Mouse (Mus musculus) embryo, embryonic 9.5 days (tissue): ENCODE results near the gene Lgals4.

ENCODE experiments used
- DNase-seq: peaks from one replicate; pipeline ENCODE4 v3.0.0-alpha.2; 2017; ENCODE audit errors: extremely low spot score

Lgals4 gene

GRCm38 (mm10) chr7:28808221-28808941 is 25.3 kb upstream of the Lgals4 start, which contains the start of gene Hnrnpl:
Gene Hnrnpl, plus strand, starts transcription at chr7:28808541.
- DNase-seq = no peak

- DNase-seq = peak; percentile 96
These were observed 24.7 kb upstream of the Lgals4 start for GRCm38 (mm10) chr7:28808957-28809393.

GRCm38 (mm10) chr7:28809401-28810089 is 24.1 kb upstream of the Lgals4 start:
- peak; percentile 83 for DNase-seq

GRCm38 (mm10) chr7:28810107-28811066 is 23.3 kb upstream of the Lgals4 start:
- DNase-seq = peak; percentile 99

GRCm38 (mm10) chr7:28811228-28811627 is 22.4 kb upstream of the Lgals4 start:
- DNase-seq = peak; percentile 93

GRCm38 (mm10) chr7:28811640-28812275 is 21.9 kb upstream of the Lgals4 start:
- DNase-seq = no peak

- DNase-seq = no peak
These were observed 21.2 kb upstream of the Lgals4 start for GRCm38 (mm10) chr7:28812436-28812835.

GRCm38 (mm10) chr7:28812949-28813348 is 20.7 kb upstream of the Lgals4 start:
- no peak for DNase-seq

GRCm38 (mm10) chr7:28814306-28815034 is 19.2 kb upstream of the Lgals4 start:
- no peak for DNase-seq

- no peak for DNase-seq
These were observed 18.4 kb upstream of the Lgals4 start for GRCm38 (mm10) chr7:28815230-28815629.

- DNase-seq = no peak
These were observed 17.5 kb upstream of the Lgals4 start for GRCm38 (mm10) chr7:28816201-28816600.

GRCm38 (mm10) chr7:28816920-28817319 is 16.7 kb upstream of the Lgals4 start:
- no peak for DNase-seq

GRCm38 (mm10) chr7:28817524-28817923 is 16.1 kb upstream of the Lgals4 start:
- DNase-seq = no peak

- no peak for DNase-seq
These were observed 15.7 kb upstream of the Lgals4 start for GRCm38 (mm10) chr7:28817957-28818356.

- DNase-seq = no peak
These were observed 15.2 kb upstream of the Lgals4 start for GRCm38 (mm10) chr7:28818436-28818835.

- no peak for DNase-seq
These were observed 14.7 kb upstream of the Lgals4 start for GRCm38 (mm10) chr7:28818861-28819452.

GRCm38 (mm10) chr7:28819571-28819970 is 14.1 kb upstream of the Lgals4 start:
- no peak for DNase-seq

GRCm38 (mm10) chr7:28820358-28821260 is 13.0 kb upstream of the Lgals4 start:
- DNase-seq = peak; percentile 59

GRCm38 (mm10) chr7:28821261-28821831 is 12.3 kb upstream of the Lgals4 start:
- DNase-seq = no peak
